Mouse (Mus musculus): Measurements from ENCODE around the gene Pdzk1. TPM values are rescaled to one million over a fixed set of nuclear protein-coding genes. Genes with fewer than 3 reads are reported as not detected.

The Pdzk1 gene
- polyA plus RNA-seq, 1 experiment from 2014 or later = 0.20 TPM

DNA sequence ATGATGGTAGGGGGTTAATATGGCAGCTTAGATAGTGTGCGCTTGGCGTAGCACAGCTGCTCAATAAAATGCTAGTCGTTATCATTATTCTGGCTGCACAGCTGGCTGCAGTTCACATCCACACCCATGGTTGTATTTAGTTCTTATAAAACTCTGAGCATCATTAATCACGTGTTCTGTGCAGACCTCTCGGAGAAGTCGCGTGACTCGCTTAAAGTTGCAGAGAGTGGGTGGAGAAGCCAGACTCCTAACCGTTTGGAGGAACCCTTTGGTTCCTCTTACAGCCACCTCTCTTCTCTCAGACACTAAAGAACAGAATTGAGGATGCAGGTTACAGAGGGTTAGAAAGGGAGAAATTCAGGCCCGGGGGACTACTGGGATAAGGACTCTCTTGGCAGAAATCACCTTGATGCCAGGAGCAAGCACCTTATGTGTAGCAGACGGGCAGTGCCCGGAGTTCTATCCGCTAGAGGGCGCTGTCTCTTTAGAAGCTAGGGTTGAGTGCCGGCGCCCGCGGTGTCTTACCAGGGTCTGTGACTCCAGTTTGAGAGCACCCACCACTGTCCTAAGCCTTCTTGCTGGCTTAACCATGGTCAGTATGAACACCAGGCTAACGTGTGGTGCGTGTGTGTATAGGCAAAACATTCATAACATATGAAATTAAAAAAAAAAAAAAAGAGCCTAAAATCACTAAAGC, 16.5 kb upstream of the Pdzk1 start:
- H3K27ac ChIP-seq (ENCODE audit: low read length) = no peak overlapping the region
- H3K4me2 ChIP-seq (ENCODE audit: low read length) = 0 out of 2 replicates have a peak overlapping the region, but pooled peaks have one; percentile 8
- no peaks in the 10 kb centered on the region for H3K9me3 ChIP-seq (ENCODE audit: control insufficient read depth, low read length)
- 45% methylated on average over 20 of the region's 20 CpGs for WGBS
- H3K4me1 ChIP-seq (replicated peaks; ENCODE audit: control insufficient read depth, insufficient read depth, low read length) = no peaks in the 10 kb centered on the region
- H3K4me3 ChIP-seq (replicated peaks; ENCODE audit: low read length) = no peak overlapping the region
- H3K36me3 ChIP-seq (ENCODE audit: control insufficient read depth, insufficient read depth) = no peaks in the 10 kb centered on the region
- ATAC-seq = no peak
- H3K9ac ChIP-seq (replicated peaks; ENCODE audit: low read depth, low read length) = no peak overlapping the region
- H3K27me3 ChIP-seq (replicated peaks; ENCODE audit: control insufficient read depth, insufficient read depth, low read length) = no peaks in the 10 kb centered on the region

DNA sequence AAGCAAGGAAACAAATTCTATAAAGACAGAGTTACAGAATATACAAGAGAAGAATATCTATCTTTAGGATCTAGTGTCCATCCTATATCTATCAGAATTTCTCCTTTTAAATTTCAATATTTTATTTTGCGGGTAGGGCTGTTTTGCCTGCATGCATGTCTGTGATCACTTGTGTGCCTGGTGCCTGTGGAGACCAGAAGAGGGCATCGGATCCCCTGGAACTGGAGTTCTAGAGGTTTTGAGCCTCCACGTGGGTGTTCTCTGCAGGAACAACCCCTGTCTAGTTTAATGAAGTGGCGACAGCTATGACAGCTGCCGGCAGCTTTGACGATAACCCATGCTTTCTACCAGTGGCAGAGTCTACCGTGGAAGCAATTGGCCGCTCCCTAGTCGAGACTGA, 16.0 kb upstream of the Pdzk1 start:
- no peak overlapping the region for H3K4me2 ChIP-seq (ENCODE audit: low read length)
- no peak overlapping the region for H3K4me3 ChIP-seq (replicated peaks; ENCODE audit: low read length)
- H3K9me3 ChIP-seq (ENCODE audit: control insufficient read depth, low read length) = no peaks in the 10 kb centered on the region
- H3K9ac ChIP-seq (replicated peaks; ENCODE audit: low read depth, low read length) = no peak overlapping the region
- no peak for ATAC-seq
- no peak overlapping the region for H3K27ac ChIP-seq (ENCODE audit: low read length)
- no peaks in the 10 kb centered on the region for H3K27me3 ChIP-seq (replicated peaks; ENCODE audit: control insufficient read depth, insufficient read depth, low read length)
- whole genome bisulfite sequencing = 33% methylated on average over 9 of the region's 9 CpGs
- H3K36me3 ChIP-seq (ENCODE audit: control insufficient read depth, insufficient read depth) = no peaks in the 10 kb centered on the region
- H3K4me1 ChIP-seq (replicated peaks; ENCODE audit: control insufficient read depth, insufficient read depth, low read length) = no peaks in the 10 kb centered on the region

DNA sequence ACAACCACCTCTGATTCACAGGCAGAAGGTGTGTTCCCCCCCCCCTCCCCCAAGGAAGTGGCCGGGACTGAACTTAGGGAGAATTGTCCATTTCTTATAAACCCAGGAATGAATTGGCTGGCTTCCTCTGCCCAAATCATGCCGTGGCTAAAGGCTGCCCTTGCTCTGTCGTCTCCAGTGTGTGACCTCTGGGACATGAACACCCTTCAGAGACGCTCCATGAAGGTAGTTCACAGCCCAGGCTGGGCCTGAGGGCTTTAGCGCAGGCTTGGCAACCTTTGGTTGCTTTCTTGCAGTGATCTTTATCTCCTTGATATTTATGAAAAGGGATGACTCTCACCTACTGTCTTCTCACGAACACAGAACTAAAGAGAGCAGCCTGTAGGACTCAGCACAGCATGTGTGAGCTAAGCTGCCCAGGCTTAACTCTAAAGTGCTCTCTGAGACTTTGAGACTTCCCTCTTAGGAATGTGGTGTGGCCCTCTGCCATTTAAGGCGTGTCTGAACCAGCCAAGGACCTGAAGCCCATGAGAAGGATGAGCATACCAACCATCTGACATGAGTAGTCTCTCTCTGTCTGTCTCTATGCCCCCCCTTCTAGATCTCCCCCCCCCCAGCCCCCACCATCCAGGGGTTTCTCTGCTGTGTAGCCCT, 15.4 kb upstream of the Pdzk1 start:
- Histone ChIP-seq H3K27me3 (replicated peaks; ENCODE audit: control insufficient read depth, insufficient read depth, low read length) (no peaks in the 10 kb centered on the region), H3K27ac (ENCODE audit: low read length) (no peak overlapping the region), H3K9ac (replicated peaks; ENCODE audit: low read depth, low read length) (no peak overlapping the region), H3K9me3 (ENCODE audit: control insufficient read depth, low read length) (no peaks in the 10 kb centered on the region), H3K4me3 (replicated peaks; ENCODE audit: low read length) (no peak overlapping the region), H3K36me3 (ENCODE audit: control insufficient read depth, insufficient read depth) (no peaks in the 10 kb centered on the region), H3K4me1 (replicated peaks; ENCODE audit: control insufficient read depth, insufficient read depth, low read length) (no peaks in the 10 kb centered on the region), H3K4me2 (ENCODE audit: low read length) (no peak overlapping the region)
- 63% methylated on average over 7 of the region's 7 CpGs for WGBS
- ATAC-seq = no peak

DNA sequence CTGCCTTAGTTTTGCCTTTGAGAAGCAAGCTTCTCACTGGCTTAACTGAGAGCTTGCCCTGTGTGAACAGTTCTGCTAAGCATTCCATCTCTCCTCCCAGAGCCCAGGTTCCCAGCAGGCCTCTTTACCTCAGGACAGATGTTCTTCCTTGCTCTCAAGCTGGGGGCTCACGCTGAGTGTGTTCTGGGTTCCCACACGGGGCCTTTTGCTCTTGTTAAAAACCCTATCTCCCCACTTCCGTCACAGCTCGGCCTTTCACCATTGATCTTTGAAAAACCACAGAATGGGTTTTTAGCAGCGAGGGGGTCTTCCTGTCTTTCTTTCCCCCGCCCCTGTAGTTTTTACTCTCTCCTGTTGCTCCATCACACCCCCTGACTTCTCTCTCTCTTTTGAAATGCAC, 14.7 kb upstream of the Pdzk1 start:
- ATAC-seq = no peak
- WGBS = 67% methylated on average over 6 of the region's 6 CpGs

DNA sequence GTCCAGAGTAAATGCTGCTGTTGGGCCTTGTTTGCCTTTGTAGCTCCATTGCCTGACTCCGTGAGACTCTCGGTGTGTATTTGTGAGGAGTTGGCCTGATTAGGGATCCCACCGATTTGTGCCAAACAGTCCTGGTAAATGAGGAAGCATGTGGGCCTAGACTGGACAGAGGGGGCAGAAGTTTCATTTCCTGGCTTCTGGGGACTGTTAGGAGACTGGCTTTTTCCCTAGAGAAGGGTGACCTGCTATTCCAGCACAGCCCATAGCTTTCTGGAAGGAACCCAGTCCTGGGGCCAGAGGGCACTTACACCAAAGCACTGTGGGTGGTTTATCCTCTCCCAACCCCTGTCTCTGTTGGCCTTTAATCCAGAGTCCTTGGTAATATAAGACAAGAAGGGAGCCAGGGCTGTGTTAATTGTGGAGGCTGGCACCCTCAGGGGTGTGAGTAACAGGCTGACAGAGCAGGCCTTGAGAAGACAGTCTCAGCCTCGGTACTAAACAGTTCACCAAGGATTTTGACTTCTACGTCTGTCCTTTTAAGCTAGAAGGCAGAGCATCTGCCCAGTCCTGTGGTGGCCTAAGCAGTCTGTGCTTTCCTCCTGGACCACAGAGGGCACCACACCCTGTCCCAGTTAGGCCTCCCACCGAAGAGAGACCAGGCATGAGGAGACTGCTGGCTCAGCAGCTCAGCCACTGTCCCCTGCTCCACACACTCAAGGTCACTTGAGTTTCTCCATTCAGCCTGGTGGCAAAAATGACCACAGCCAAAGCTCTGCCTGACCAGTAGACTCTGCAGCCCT, 8.8 kb upstream of the Pdzk1 start:
- Histone ChIP-seq H3K27ac (ENCODE audit: low read length) (no peak overlapping the region), H3K4me1 (replicated peaks; ENCODE audit: control insufficient read depth, insufficient read depth, low read length) (no peaks in the 10 kb centered on the region), H3K36me3 (ENCODE audit: control insufficient read depth, insufficient read depth) (no peaks in the 10 kb centered on the region)

More for the DNA sequence above, 14.7 kb upstream of the Pdzk1 start:
- no peak overlapping the region for H3K4me2 ChIP-seq (ENCODE audit: low read length)
- no peak overlapping the region for H3K9ac ChIP-seq (replicated peaks; ENCODE audit: low read depth, low read length)
- no peaks in the 10 kb centered on the region for H3K36me3 ChIP-seq (ENCODE audit: control insufficient read depth, insufficient read depth)
- H3K27ac ChIP-seq (ENCODE audit: low read length) = no peak overlapping the region
- no peak overlapping the region for H3K4me3 ChIP-seq (replicated peaks; ENCODE audit: low read length)
- no peaks in the 10 kb centered on the region for H3K4me1 ChIP-seq (replicated peaks; ENCODE audit: control insufficient read depth, insufficient read depth, low read length)
- no peaks in the 10 kb centered on the region for H3K27me3 ChIP-seq (replicated peaks; ENCODE audit: control insufficient read depth, insufficient read depth, low read length)
- H3K9me3 ChIP-seq (ENCODE audit: control insufficient read depth, low read length) = no peaks in the 10 kb centered on the region

DNA sequence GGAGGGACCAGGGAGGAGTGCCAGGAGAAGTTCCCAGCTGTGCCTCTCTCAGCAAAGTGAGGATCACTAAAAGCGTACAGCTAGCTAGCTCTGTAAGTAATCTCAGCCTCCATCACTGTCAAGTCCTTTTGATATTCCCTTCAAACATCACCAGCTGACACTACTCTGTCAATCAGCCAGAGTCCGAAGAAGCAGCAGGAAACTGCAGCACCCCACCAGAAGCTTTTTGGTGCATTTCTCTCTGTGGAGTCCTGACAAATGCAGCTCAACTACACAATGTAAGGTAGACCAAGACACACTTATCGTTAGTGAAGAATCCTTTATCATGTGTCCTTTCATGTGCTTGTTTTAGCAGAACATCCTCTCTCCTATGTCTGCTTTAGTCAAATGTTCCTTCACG, 7.5 kb upstream of the Pdzk1 start:
- 81% methylated on average over 4 of the region's 4 CpGs for WGBS
- no peak overlapping the region for H3K4me2 ChIP-seq (ENCODE audit: low read length)
- H3K4me3 ChIP-seq (replicated peaks; ENCODE audit: low read length) = no peak overlapping the region
- no peaks in the 10 kb centered on the region for H3K36me3 ChIP-seq (ENCODE audit: control insufficient read depth, insufficient read depth)
- no peaks in the 10 kb centered on the region for H3K4me1 ChIP-seq (replicated peaks; ENCODE audit: control insufficient read depth, insufficient read depth, low read length)
- ATAC-seq = no peak
- H3K27me3 ChIP-seq (replicated peaks; ENCODE audit: control insufficient read depth, insufficient read depth, low read length) = no peaks in the 10 kb centered on the region
- H3K9ac ChIP-seq (replicated peaks; ENCODE audit: low read depth, low read length) = no peak overlapping the region
- no peaks in the 10 kb centered on the region for H3K9me3 ChIP-seq (ENCODE audit: control insufficient read depth, low read length)
- H3K27ac ChIP-seq (ENCODE audit: low read length) = no peak overlapping the region

More for the DNA sequence above, 8.8 kb upstream of the Pdzk1 start:
- Histone ChIP-seq H3K9ac (replicated peaks; ENCODE audit: low read depth, low read length) (no peak overlapping the region), H3K4me3 (replicated peaks; ENCODE audit: low read length) (no peak overlapping the region), H3K9me3 (ENCODE audit: control insufficient read depth, low read length) (no peaks in the 10 kb centered on the region), H3K27me3 (replicated peaks; ENCODE audit: control insufficient read depth, insufficient read depth, low read length) (no peaks in the 10 kb centered on the region), H3K4me2 (ENCODE audit: low read length) (no peak overlapping the region)
- ATAC-seq = no peak
- 88% methylated on average over 6 of the region's 6 CpGs for WGBS

DNA sequence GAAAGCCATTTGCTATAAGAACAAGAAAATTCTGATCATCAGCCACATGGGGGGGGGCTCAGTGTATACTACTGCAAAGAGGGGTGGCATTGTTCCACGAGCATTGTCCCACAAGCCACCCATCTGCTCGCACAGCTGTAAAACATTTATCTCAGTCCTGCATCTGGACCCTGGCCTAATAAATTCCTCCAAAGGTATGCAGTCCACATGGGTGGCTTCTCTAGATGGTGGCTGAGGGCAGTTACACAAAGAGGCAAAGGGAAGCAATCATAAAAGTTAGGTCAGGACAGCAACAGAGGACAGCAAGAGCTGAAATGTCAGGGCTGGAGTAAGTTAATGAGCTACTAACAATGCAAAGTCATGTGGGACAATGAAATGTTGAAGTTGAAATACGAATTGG, 5.4 kb upstream of the Pdzk1 start:
- Histone ChIP-seq H3K4me1 (replicated peaks; ENCODE audit: control insufficient read depth, insufficient read depth, low read length) (peaks cover 4% of the 10 kb centered on the region; the same call in 1 of the 2 replicates), H3K36me3 (ENCODE audit: control insufficient read depth, insufficient read depth) (no peaks in the 10 kb centered on the region), H3K27me3 (replicated peaks; ENCODE audit: control insufficient read depth, insufficient read depth, low read length) (no peaks in the 10 kb centered on the region), H3K9ac (replicated peaks; ENCODE audit: low read depth, low read length) (no peak overlapping the region), H3K9me3 (ENCODE audit: control insufficient read depth, low read length) (no peaks in the 10 kb centered on the region), H3K4me2 (ENCODE audit: low read length) (no peak overlapping the region), H3K27ac (ENCODE audit: low read length) (no peak overlapping the region), H3K4me3 (replicated peaks; ENCODE audit: low read length) (no peak overlapping the region)
- ATAC-seq = no peak
- WGBS = 70% methylated on average over 3 of the region's 3 CpGs

DNA sequence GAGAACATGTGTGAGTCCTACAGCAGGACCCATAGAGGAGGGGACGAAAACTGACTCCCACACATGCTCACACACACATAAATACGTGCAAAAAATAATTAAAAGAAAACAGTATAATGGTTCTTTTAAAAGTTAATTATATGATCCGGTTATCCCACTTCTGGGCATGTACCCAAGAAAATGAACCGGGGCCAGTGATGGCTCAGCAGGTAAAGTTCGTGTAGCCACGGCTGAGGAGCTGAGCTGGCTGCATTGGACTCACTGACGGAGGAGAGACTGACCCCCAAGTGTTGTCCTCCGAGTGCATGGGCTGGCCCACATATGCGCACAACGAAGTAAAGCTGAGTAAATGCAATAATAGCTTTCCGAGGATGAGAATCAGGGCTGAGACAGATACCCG, 4.5 kb upstream of the Pdzk1 start:
- Histone ChIP-seq H3K27ac (ENCODE audit: low read length) (no peak overlapping the region), H3K27me3 (replicated peaks; ENCODE audit: control insufficient read depth, insufficient read depth, low read length) (no peaks in the 10 kb centered on the region), H3K4me2 (ENCODE audit: low read length) (no peak overlapping the region), H3K36me3 (ENCODE audit: control insufficient read depth, insufficient read depth) (no peaks in the 10 kb centered on the region), H3K4me1 (replicated peaks; ENCODE audit: control insufficient read depth, insufficient read depth, low read length) (peaks cover 4% of the 10 kb centered on the region; the same call in 1 of the 2 replicates), H3K9ac (replicated peaks; ENCODE audit: low read depth, low read length) (no peak overlapping the region), H3K9me3 (ENCODE audit: control insufficient read depth, low read length) (no peaks in the 10 kb centered on the region), H3K4me3 (replicated peaks; ENCODE audit: low read length) (no peak overlapping the region)
- WGBS = 70% methylated on average over 12 of the region's 12 CpGs
- no peak for ATAC-seq

DNA sequence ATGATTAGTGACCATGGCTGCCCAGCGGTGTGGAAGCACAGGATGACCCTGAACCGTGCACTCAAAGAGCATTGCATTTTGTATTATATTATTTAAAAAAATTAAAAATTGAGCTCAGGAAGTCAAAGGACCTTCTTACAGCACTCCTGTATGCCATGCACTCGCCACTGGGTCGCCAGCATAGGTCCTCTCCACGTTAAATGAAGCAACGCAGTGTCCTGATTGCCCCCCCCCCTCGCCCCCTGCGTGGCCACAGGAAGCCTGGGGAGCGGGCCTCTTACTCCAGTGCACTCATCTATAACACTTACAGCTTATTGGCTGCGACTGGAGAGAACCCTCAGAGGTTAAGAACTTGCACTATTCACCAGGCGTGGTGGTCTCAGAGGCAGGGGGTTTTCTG, 3.8 kb upstream of the Pdzk1 start:
- ATAC-seq = no peak
- Histone ChIP-seq H3K36me3 (ENCODE audit: control insufficient read depth, insufficient read depth) (no peaks in the 10 kb centered on the region), H3K4me3 (replicated peaks; ENCODE audit: low read length) (no peak overlapping the region), H3K4me2 (ENCODE audit: low read length) (no peak overlapping the region), H3K9ac (replicated peaks; ENCODE audit: low read depth, low read length) (no peak overlapping the region), H3K27me3 (replicated peaks; ENCODE audit: control insufficient read depth, insufficient read depth, low read length) (no peaks in the 10 kb centered on the region), H3K4me1 (replicated peaks; ENCODE audit: control insufficient read depth, insufficient read depth, low read length) (peaks cover 4% of the 10 kb centered on the region; the same call in 1 of the 2 replicates), H3K27ac (ENCODE audit: low read length) (no peak overlapping the region), H3K9me3 (ENCODE audit: control insufficient read depth, low read length) (no peaks in the 10 kb centered on the region)
- WGBS = 43% methylated on average over 11 of the region's 11 CpGs

Measured in forebrain, embryonic 16.5 days (tissue).